Mouse (Mus musculus): ENCODE results near the gene Gm2a. TPM values are rescaled to one million over a fixed set of nuclear protein-coding genes. Genes with fewer than 3 reads are reported as not detected.

Gm2a gene
- polyA plus RNA-seq (2014; fragmentation: Nextera tagmentation; extraction: Ambion mirVana) = 11.1 and 12.2 TPM in 2 replicates

- H3K4me3 ChIP-seq (ENCODE audit: low read depth, low read length) = peak within 1 kb of the TSS; percentile 50
- H3K27me3 ChIP-seq (ENCODE audit: control insufficient read depth, insufficient read depth, low read length) = no peaks in the 10 kb centered on the region
Observed at GRCm38 (mm10) chr11:55097463-55098188, at the start of gene Gm2a. Gene Gm2a, plus strand, starts transcription at chr11:55098115.

DNA sequence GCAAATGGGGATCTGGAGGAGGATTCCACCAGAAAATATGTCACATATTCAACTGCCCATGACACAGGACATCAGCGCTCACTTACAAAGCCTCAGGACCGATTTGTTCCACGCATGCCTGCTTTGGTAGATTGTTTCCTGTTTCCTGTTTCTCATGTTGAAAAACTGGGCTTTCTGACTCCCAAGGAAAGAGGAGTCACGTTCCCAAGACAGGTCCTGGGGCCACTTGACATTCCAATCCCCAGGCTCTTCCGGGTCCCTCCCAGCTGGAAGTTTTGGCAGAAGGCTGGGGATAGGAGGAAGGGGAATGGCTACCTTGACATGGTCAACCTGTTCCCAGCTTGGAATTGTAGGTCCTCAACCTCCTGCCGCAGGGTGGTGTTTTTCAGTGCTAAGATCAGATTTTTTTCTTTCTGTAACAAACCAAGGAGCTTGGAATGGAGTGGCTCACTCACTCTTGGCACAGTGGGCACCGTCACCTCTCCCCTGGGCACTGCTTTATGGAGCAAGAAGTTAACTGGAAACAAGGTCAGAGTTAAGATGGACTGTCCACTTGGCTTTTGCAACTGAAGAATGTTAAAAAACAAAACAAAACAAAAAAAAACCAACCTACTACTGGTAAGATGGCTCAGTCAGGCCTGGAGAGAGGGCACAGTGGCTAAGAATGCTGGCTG is 46.9 kb upstream of the Gm2a start:
- Histone ChIP-seq H3K27me3 (ENCODE audit: control insufficient read depth, insufficient read depth, low read length) (no peaks in the 10 kb centered on the region), H3K36me3 (ENCODE audit: control insufficient read depth, insufficient read depth, low read length) (no peaks in the 10 kb centered on the region), H3K9me3 (ENCODE audit: control insufficient read depth, low read length) (no peaks in the 10 kb centered on the region), H3K4me2 (ENCODE audit: low read depth, low read length, severe bottlenecking) (no peak overlapping the region), H3K4me3 (ENCODE audit: low read depth, low read length) (no peak overlapping the region), H3K4me1 (replicated peaks; ENCODE audit: control insufficient read depth, insufficient read depth, low read length) (no peaks in the 10 kb centered on the region), H3K9ac (ENCODE audit: low read length) (no peak overlapping the region), H3K27ac (ENCODE audit: low read depth, low read length) (no peak overlapping the region)
- WGBS = 83% methylated on average over 7 of the region's 7 CpGs
- ATAC-seq (replicated peaks; ENCODE audit: low FRiP score) (no peak), DNase-seq (ENCODE audit: low spot score) (no peak)

More at GRCm38 (mm10) chr11:55097463-55098188, at the start of gene Gm2a:
- 2% methylated on average over 44 of the region's 45 CpGs for WGBS
- Histone ChIP-seq H3K4me2 (ENCODE audit: low read depth, low read length, severe bottlenecking) (peak within 1 kb of the TSS; percentile 74), H3K4me1 (replicated peaks; ENCODE audit: control insufficient read depth, insufficient read depth, low read length) (peaks cover 4% of the 10 kb centered on the region; the same call in 1 of the 2 replicates), H3K27ac (ENCODE audit: low read depth, low read length) (no peak within 1 kb of the TSS), H3K9me3 (ENCODE audit: control insufficient read depth, low read length) (no peaks in the 10 kb centered on the region), H3K9ac (ENCODE audit: low read length) (peak within 1 kb of the TSS; percentile 65), H3K36me3 (ENCODE audit: control insufficient read depth, insufficient read depth, low read length) (no peaks in the 10 kb centered on the region)
- ATAC-seq (replicated peaks; ENCODE audit: low FRiP score) (peak; percentile 93), DNase-seq (ENCODE audit: low spot score) (peak; percentile 99)

GRCm38 (mm10) chr11:55057511-55057910 is 40.4 kb upstream of the Gm2a start:
- Histone ChIP-seq H3K4me2 (ENCODE audit: low read depth, low read length, severe bottlenecking) (no peak overlapping the region), H3K27me3 (ENCODE audit: control insufficient read depth, insufficient read depth, low read length) (no peaks in the 10 kb centered on the region), H3K9ac (ENCODE audit: low read length) (no peak overlapping the region), H3K4me3 (ENCODE audit: low read depth, low read length) (no peak overlapping the region), H3K36me3 (ENCODE audit: control insufficient read depth, insufficient read depth, low read length) (no peaks in the 10 kb centered on the region), H3K27ac (ENCODE audit: low read depth, low read length) (no peak overlapping the region), H3K9me3 (ENCODE audit: control insufficient read depth, low read length) (no peaks in the 10 kb centered on the region), H3K4me1 (replicated peaks; ENCODE audit: control insufficient read depth, insufficient read depth, low read length) (no peaks in the 10 kb centered on the region)
- no peak for DNase-seq (ENCODE audit: low spot score)
- 85% methylated on average over 3 of the region's 3 CpGs for WGBS
- no peak for ATAC-seq (replicated peaks; ENCODE audit: low FRiP score)

- H3K4me3 ChIP-seq (ENCODE audit: low read depth, low read length) = no peak overlapping the region
- no peak for DNase-seq (ENCODE audit: low spot score)
- no peaks in the 10 kb centered on the region for H3K27me3 ChIP-seq (ENCODE audit: control insufficient read depth, insufficient read depth, low read length)
- no peaks in the 10 kb centered on the region for H3K9me3 ChIP-seq (ENCODE audit: control insufficient read depth, low read length)
- no peak overlapping the region for H3K27ac ChIP-seq (ENCODE audit: low read depth, low read length)
- 93% methylated on average over 5 of the region's 5 CpGs for WGBS
- no peaks in the 10 kb centered on the region for H3K36me3 ChIP-seq (ENCODE audit: control insufficient read depth, insufficient read depth, low read length)
- no peaks in the 10 kb centered on the region for H3K4me1 ChIP-seq (replicated peaks; ENCODE audit: control insufficient read depth, insufficient read depth, low read length)
- H3K4me2 ChIP-seq (ENCODE audit: low read depth, low read length, severe bottlenecking) = no peak overlapping the region
- ATAC-seq (replicated peaks; ENCODE audit: low FRiP score) = no peak
- H3K9ac ChIP-seq (ENCODE audit: low read length) = no peak overlapping the region
Observed at GRCm38 (mm10) chr11:55060802-55061201, 37.1 kb upstream of the Gm2a start.

DNA sequence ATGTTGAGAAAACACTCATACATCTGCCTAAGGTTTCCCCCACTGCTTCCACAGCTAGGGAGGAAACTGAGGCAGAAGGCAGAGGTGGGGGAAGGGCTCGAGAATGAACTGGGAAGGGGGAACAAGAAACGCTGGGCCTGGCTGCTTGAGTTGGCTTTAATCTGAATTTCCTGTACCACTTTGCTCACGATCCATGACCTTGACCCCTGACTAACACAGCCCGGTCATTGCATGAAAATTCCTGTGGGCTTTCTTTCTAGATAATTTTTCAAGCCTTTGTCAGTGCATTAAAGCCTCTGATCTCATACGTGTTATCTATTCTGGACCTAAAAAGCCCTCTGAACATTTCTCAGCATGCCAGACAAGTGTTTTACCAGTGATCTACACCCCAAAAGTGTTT is 35.1 kb upstream of the Gm2a start:
- H3K4me1 ChIP-seq (replicated peaks; ENCODE audit: control insufficient read depth, insufficient read depth, low read length) = no peaks in the 10 kb centered on the region
- no peaks in the 10 kb centered on the region for H3K36me3 ChIP-seq (ENCODE audit: control insufficient read depth, insufficient read depth, low read length)
- 74% methylated on average over 5 of the region's 5 CpGs for WGBS
- no peaks in the 10 kb centered on the region for H3K9me3 ChIP-seq (ENCODE audit: control insufficient read depth, low read length)
- ATAC-seq (replicated peaks; ENCODE audit: low FRiP score) (no peak), DNase-seq (ENCODE audit: low spot score) (no peak)
- no peaks in the 10 kb centered on the region for H3K27me3 ChIP-seq (ENCODE audit: control insufficient read depth, insufficient read depth, low read length)
- H3K4me2 ChIP-seq (ENCODE audit: low read depth, low read length, severe bottlenecking) = no peak overlapping the region
- no peak overlapping the region for H3K27ac ChIP-seq (ENCODE audit: low read depth, low read length)
- H3K9ac ChIP-seq (ENCODE audit: low read length) = no peak overlapping the region
- H3K4me3 ChIP-seq (ENCODE audit: low read depth, low read length) = no peak overlapping the region

DNA sequence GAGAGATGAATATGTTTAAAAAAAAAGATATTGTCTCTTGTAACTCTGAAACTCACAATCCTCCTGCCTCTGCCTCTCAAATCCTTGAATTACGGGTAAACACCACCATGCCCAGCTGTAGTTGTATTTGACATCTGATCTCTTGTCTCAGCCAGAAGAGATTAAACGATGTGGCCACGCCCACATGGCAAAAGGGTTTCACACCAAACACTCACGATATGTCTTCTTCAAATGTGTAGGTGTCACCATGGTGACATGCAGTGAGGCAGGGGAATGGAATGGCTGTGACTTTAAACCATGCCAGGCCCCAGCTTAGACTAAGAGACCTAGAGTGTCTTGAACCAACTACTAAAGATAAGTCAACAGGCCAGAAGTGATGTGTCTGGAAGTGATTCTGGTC is 31.0 kb upstream of the Gm2a start:
- WGBS = 67% methylated on average over 4 of the region's 4 CpGs
- no peak overlapping the region for H3K9ac ChIP-seq (ENCODE audit: low read length)

GRCm38 (mm10) chr11:55069023-55069422 is 28.9 kb upstream of the Gm2a start:
- Histone ChIP-seq H3K27ac (ENCODE audit: low read depth, low read length) (no peak overlapping the region), H3K4me2 (ENCODE audit: low read depth, low read length, severe bottlenecking) (no peak overlapping the region), H3K4me1 (replicated peaks; ENCODE audit: control insufficient read depth, insufficient read depth, low read length) (no peaks in the 10 kb centered on the region), H3K9me3 (ENCODE audit: control insufficient read depth, low read length) (no peaks in the 10 kb centered on the region), H3K27me3 (ENCODE audit: control insufficient read depth, insufficient read depth, low read length) (no peaks in the 10 kb centered on the region), H3K9ac (ENCODE audit: low read length) (no peak overlapping the region), H3K4me3 (ENCODE audit: low read depth, low read length) (no peak overlapping the region), H3K36me3 (ENCODE audit: control insufficient read depth, insufficient read depth, low read length) (no peaks in the 10 kb centered on the region)
- 42% methylated on average over 2 of the region's 2 CpGs for WGBS
- ATAC-seq (replicated peaks; ENCODE audit: low FRiP score) = no peak
- no peak for DNase-seq (ENCODE audit: low spot score)

More for the DNA sequence above, 31.0 kb upstream of the Gm2a start:
- H3K9me3 ChIP-seq (ENCODE audit: control insufficient read depth, low read length) = no peaks in the 10 kb centered on the region
- no peak overlapping the region for H3K27ac ChIP-seq (ENCODE audit: low read depth, low read length)
- no peak overlapping the region for H3K4me2 ChIP-seq (ENCODE audit: low read depth, low read length, severe bottlenecking)
- no peak overlapping the region for H3K4me3 ChIP-seq (ENCODE audit: low read depth, low read length)
- ATAC-seq (replicated peaks; ENCODE audit: low FRiP score) = no peak
- no peaks in the 10 kb centered on the region for H3K36me3 ChIP-seq (ENCODE audit: control insufficient read depth, insufficient read depth, low read length)
- DNase-seq (ENCODE audit: low spot score) = no peak
- no peaks in the 10 kb centered on the region for H3K27me3 ChIP-seq (ENCODE audit: control insufficient read depth, insufficient read depth, low read length)
- H3K4me1 ChIP-seq (replicated peaks; ENCODE audit: control insufficient read depth, insufficient read depth, low read length) = no peaks in the 10 kb centered on the region

GRCm38 (mm10) chr11:55071344-55071743 is 26.6 kb upstream of the Gm2a start:
- Histone ChIP-seq H3K9me3 (ENCODE audit: control insufficient read depth, low read length) (no peaks in the 10 kb centered on the region), H3K9ac (ENCODE audit: low read length) (no peak overlapping the region), H3K36me3 (ENCODE audit: control insufficient read depth, insufficient read depth, low read length) (no peaks in the 10 kb centered on the region), H3K27me3 (ENCODE audit: control insufficient read depth, insufficient read depth, low read length) (no peaks in the 10 kb centered on the region), H3K4me3 (ENCODE audit: low read depth, low read length) (no peak overlapping the region), H3K27ac (ENCODE audit: low read depth, low read length) (no peak overlapping the region), H3K4me1 (replicated peaks; ENCODE audit: control insufficient read depth, insufficient read depth, low read length) (no peaks in the 10 kb centered on the region), H3K4me2 (ENCODE audit: low read depth, low read length, severe bottlenecking) (no peak overlapping the region)
- 89% methylated on average over 5 of the region's 5 CpGs for WGBS
- ATAC-seq (replicated peaks; ENCODE audit: low FRiP score) (no peak), DNase-seq (ENCODE audit: low spot score) (no peak)
